Mouse (Mus musculus): ENCODE data around the gene Foxp1. TPM values are rescaled to one million over a fixed set of nuclear protein-coding genes. Genes with fewer than 3 reads are reported as not detected.

Foxp1 gene
- polyA plus RNA-seq, 1 experiment from 2014 or later = 18.9 TPM

DNA sequence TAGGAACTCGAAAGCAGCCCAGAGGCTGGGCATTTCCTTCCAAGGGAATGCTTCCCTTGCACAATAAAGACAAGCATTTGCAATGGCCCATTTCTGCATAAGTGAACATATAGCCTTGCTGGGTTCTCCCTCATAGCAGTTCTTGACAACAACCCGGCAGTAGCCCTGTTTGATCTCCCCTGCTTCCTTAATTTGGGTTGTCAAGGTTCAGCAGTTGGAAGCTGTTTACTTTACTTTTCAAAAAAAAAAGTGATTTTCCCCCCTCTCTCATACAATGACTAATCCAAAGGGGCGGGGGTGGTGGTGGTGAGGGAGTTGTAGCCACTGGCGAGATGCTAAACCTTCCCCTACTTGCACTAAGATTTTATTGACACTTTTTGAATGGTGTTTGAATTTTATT is 3.5 kb downstream of the Foxp1 start:
- WGBS (ENCODE audit: insufficient replicate concordance) = 41% methylated on average over 4 of the region's 4 CpGs
- TF ChIP-seq CTCF (IDR thresholded peaks at IDR 0.05; ENCODE audit: low read depth) (no peak), EP300 (IDR thresholded peaks at IDR 0.05; ENCODE audit: low read depth) (no peak)

DNA sequence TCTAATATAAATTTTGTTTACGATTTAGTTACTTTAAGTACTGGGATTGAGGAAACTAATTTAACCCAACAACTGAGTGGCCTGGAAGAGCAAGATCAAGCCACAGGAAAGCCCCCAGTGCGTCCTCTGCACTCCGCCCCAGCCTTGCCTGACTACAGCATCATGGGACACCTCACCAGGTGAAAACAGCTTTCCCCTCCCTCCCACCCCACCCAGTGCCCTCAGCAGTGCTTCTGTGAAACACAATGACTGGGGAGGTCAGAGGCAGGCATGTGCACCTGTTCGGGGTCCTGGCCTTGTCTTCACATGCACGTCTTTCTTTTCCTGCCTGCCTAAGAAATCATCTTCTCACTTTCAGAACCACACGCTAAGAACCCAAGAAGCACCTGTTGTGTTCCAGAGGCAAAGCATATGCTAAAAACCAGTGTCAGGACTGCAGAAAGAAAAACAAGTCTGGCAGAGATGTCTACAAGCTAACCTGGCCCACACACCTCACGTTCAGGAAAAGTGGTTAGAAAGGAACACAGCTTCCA is 6.8 kb downstream of the Foxp1 start:
- Histone ChIP-seq H3K9me3 (ENCODE audit: low read length) (no peaks in the 10 kb centered on the region), H3K27ac (ENCODE audit: low read depth) (no peak overlapping the region), H3K36me3 (replicated peaks; ENCODE audit: insufficient read depth, low read length) (0 out of 2 replicates have a peak, but pooled peaks cover 6% of the 10 kb centered on the region), H3K4me2 (ENCODE audit: low read depth, low read length) (no peak overlapping the region), H3K4me3 (ENCODE audit: low read depth, low read length) (no peak overlapping the region), H3K4me1 (ENCODE audit: insufficient read depth) (peaks cover 9% of the 10 kb centered on the region; the same call in 1 of the 2 replicates), H3K9ac (replicated peaks) (no peak overlapping the region), H3K27me3 (ENCODE audit: insufficient read depth, low read length) (0 out of 2 replicates have a peak, but pooled peaks cover 4% of the 10 kb centered on the region)
- 86% methylated on average over 7 of the region's 7 CpGs for WGBS (ENCODE audit: insufficient replicate concordance)
- no peak for ATAC-seq
- TF ChIP-seq CTCF (IDR thresholded peaks at IDR 0.05; ENCODE audit: low read depth) (no peak), EP300 (IDR thresholded peaks at IDR 0.05; ENCODE audit: low read depth) (no peak)
- no peak for DNase-seq

More for the DNA sequence above, 3.5 kb downstream of the Foxp1 start:
- ATAC-seq (no peak), DNase-seq (no peak)
- no peak overlapping the region for H3K4me3 ChIP-seq (ENCODE audit: low read depth, low read length)
- no peaks in the 10 kb centered on the region for H3K9me3 ChIP-seq (ENCODE audit: low read length)
- H3K36me3 ChIP-seq (replicated peaks; ENCODE audit: insufficient read depth, low read length) = 0 out of 2 replicates have a peak, but pooled peaks cover 3% of the 10 kb centered on the region
- no peak overlapping the region for H3K27ac ChIP-seq (ENCODE audit: low read depth)
- H3K27me3 ChIP-seq (ENCODE audit: insufficient read depth, low read length) = 0 out of 2 replicates have a peak, but pooled peaks cover 4% of the 10 kb centered on the region
- peak overlapping the region; percentile 89 for H3K4me2 ChIP-seq (ENCODE audit: low read depth, low read length)
- 0 out of 2 replicates have a peak, but pooled peaks cover 2% of the 10 kb centered on the region for H3K4me1 ChIP-seq (ENCODE audit: insufficient read depth)
- no peak overlapping the region for H3K9ac ChIP-seq (replicated peaks)

- H3K4me3 ChIP-seq (ENCODE audit: low read depth, low read length) = no peak overlapping the region
- H3K27me3 ChIP-seq (ENCODE audit: insufficient read depth, low read length) = no peaks in the 10 kb centered on the region
- TF ChIP-seq EP300 (IDR thresholded peaks at IDR 0.05; ENCODE audit: low read depth) (no peak), CTCF (IDR thresholded peaks at IDR 0.05; ENCODE audit: low read depth) (no peak)
- 62% methylated on average over 6 of the region's 6 CpGs for WGBS (ENCODE audit: insufficient replicate concordance)
- no peak for ATAC-seq
- no peak overlapping the region for H3K4me2 ChIP-seq (ENCODE audit: low read depth, low read length)
- H3K9ac ChIP-seq (replicated peaks) = no peak overlapping the region
- no peaks in the 10 kb centered on the region for H3K9me3 ChIP-seq (ENCODE audit: low read length)
- no peak overlapping the region for H3K27ac ChIP-seq (ENCODE audit: low read depth)
- 0 out of 2 replicates have a peak, but pooled peaks cover 8% of the 10 kb centered on the region for H3K36me3 ChIP-seq (replicated peaks; ENCODE audit: insufficient read depth, low read length)
- peaks cover 20% of the 10 kb centered on the region; the same call in 1 of the 2 replicates for H3K4me1 ChIP-seq (ENCODE audit: insufficient read depth)
- no peak for DNase-seq
Observed at GRCm38 (mm10) chr6:99511862-99512261, 10.7 kb downstream of the Foxp1 start.

GRCm38 (mm10) chr6:99509189-99509592 is 13.3 kb downstream of the Foxp1 start:
- no peaks in the 10 kb centered on the region for H3K9me3 ChIP-seq (ENCODE audit: low read length)
- WGBS (ENCODE audit: insufficient replicate concordance) = 87% methylated on average over 9 of the region's 9 CpGs
- H3K4me1 ChIP-seq (ENCODE audit: insufficient read depth) = peaks cover 20% of the 10 kb centered on the region; the same call in 1 of the 2 replicates
- no peak for DNase-seq
- no peak for TF ChIP-seq CTCF (IDR thresholded peaks at IDR 0.05; ENCODE audit: low read depth)
- TF ChIP-seq EP300 (IDR thresholded peaks at IDR 0.05; ENCODE audit: low read depth) = no peak
- no peak overlapping the region for H3K4me2 ChIP-seq (ENCODE audit: low read depth, low read length)
- 0 out of 2 replicates have a peak, but pooled peaks cover 8% of the 10 kb centered on the region for H3K36me3 ChIP-seq (replicated peaks; ENCODE audit: insufficient read depth, low read length)
- H3K4me3 ChIP-seq (ENCODE audit: low read depth, low read length) = no peak overlapping the region
- ATAC-seq = no peak
- H3K27me3 ChIP-seq (ENCODE audit: insufficient read depth, low read length) = no peaks in the 10 kb centered on the region
- no peak overlapping the region for H3K27ac ChIP-seq (ENCODE audit: low read depth)
- no peak overlapping the region for H3K9ac ChIP-seq (replicated peaks)

GRCm38 (mm10) chr6:99506816-99507215 is 15.7 kb downstream of the Foxp1 start:
- Histone ChIP-seq H3K27me3 (ENCODE audit: insufficient read depth, low read length) (no peaks in the 10 kb centered on the region), H3K9me3 (ENCODE audit: low read length) (no peaks in the 10 kb centered on the region), H3K27ac (ENCODE audit: low read depth) (no peak overlapping the region), H3K36me3 (replicated peaks; ENCODE audit: insufficient read depth, low read length) (0 out of 2 replicates have a peak, but pooled peaks cover 6% of the 10 kb centered on the region), H3K4me1 (ENCODE audit: insufficient read depth) (peaks cover 31% of the 10 kb centered on the region), H3K4me3 (ENCODE audit: low read depth, low read length) (no peak overlapping the region), H3K9ac (replicated peaks) (no peak overlapping the region), H3K4me2 (ENCODE audit: low read depth, low read length) (no peak overlapping the region)
- WGBS (ENCODE audit: insufficient replicate concordance) = 74% methylated on average over 6 of the region's 6 CpGs
- DNase-seq (no peak), ATAC-seq (no peak)
- no peak for TF ChIP-seq EP300 (IDR thresholded peaks at IDR 0.05; ENCODE audit: low read depth)
- TF ChIP-seq CTCF (IDR thresholded peaks at IDR 0.05; ENCODE audit: low read depth) = peak; percentile 37

DNA sequence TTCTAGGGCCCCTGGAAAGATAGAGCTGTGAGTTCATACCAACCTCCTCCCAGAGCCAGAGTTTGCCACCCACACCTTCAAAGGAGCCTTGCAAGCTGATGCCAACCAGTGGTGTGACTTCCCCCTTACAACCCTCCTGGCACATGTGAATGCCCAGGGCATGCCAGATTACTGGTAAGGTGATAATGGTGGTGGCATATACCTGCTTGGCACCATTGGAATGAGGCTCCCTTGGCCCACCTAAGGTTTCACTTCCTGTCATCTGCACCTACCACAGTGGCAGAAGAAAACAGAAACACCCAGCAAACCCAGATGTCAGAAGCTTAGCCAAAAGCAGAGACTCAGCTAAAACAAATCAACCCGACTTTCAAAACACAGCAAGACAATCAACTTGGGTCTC is 18.8 kb downstream of the Foxp1 start:
- Histone ChIP-seq H3K27me3 (ENCODE audit: insufficient read depth, low read length) (no peaks in the 10 kb centered on the region), H3K9ac (replicated peaks) (no peak overlapping the region), H3K36me3 (replicated peaks; ENCODE audit: insufficient read depth, low read length) (0 out of 2 replicates have a peak, but pooled peaks cover 4% of the 10 kb centered on the region), H3K27ac (ENCODE audit: low read depth) (peak overlapping the region; percentile 12; the same call in 1 of the 2 replicates), H3K4me1 (ENCODE audit: insufficient read depth) (peaks cover 24% of the 10 kb centered on the region), H3K4me2 (ENCODE audit: low read depth, low read length) (no peak overlapping the region), H3K9me3 (ENCODE audit: low read length) (no peaks in the 10 kb centered on the region), H3K4me3 (ENCODE audit: low read depth, low read length) (no peak overlapping the region)
- TF ChIP-seq CTCF (IDR thresholded peaks at IDR 0.05; ENCODE audit: low read depth) (no peak), EP300 (IDR thresholded peaks at IDR 0.05; ENCODE audit: low read depth) (no peak)
- WGBS (ENCODE audit: insufficient replicate concordance) = 89% methylated on average over 1 of the region's 1 CpGs
- no peak for ATAC-seq
- no peak for DNase-seq
